In genomic region chr11:25941504-25941903, GRCm38 (mm10) we compare ENCODE assay signal across 22 mouse cellular contexts.
"Had no signal": no experiment of that assay in that cellular context is flagged by ENCODE, and none has a peak within 500 bp of the region (broad histone marks: within the 10 kb centered on the region; RNA-seq: fewer than 3 reads in every experiment).

No protein-coding gene starts in this region.

- H3K4me1 ChIP-seq: heart, embryonic 10.5 days; heart, embryonic 12.5 days; hindbrain, embryonic 10.5 days; intestine, embryonic 15.5 days; limb, embryonic 13.5 days; limb, embryonic 15.5 days; liver, embryonic 12.5 days had no signal

- H3K36me3 ChIP-seq: heart, embryonic 10.5 days; heart, embryonic 12.5 days; hindbrain, embryonic 10.5 days; hindbrain, embryonic 12.5 days; intestine, embryonic 15.5 days; limb, embryonic 13.5 days; limb, embryonic 15.5 days; liver, embryonic 12.5 days had no signal

- DNase-seq: gastrocnemius, postnatal 14 days; heart, adult 18-20 months; heart, postnatal 10 days; heart, postnatal 4 days; kidney, adult 18-20 months; kidney, adult 8-10 months; kidney, postnatal 10 days; kidney, postnatal 25 days; left cerebral cortex, postnatal 4 days; lung, adult 18-20 months had no signal

- ATAC-seq: inflammation-experienced regulatory T-cells, adult 6 months; intestine, embryonic 15.5 days; intestine, postnatal 0 days; liver, embryonic 12.5 days had no signal

- H3K9ac ChIP-seq: heart, embryonic 12.5 days; hindbrain, embryonic 12.5 days; hindbrain, embryonic 14.5 days; intestine, embryonic 15.5 days; limb, embryonic 13.5 days; limb, embryonic 15.5 days; liver, embryonic 12.5 days; liver, embryonic 14.5 days had no signal

- H3K9me3 ChIP-seq: heart, embryonic 10.5 days; heart, embryonic 12.5 days; hindbrain, embryonic 10.5 days; hindbrain, embryonic 12.5 days; intestine, embryonic 15.5 days; limb, embryonic 13.5 days; limb, embryonic 15.5 days; liver, embryonic 12.5 days had no signal

- H3K27ac ChIP-seq: heart, embryonic 10.5 days; hindbrain, embryonic 10.5 days; hindbrain, embryonic 12.5 days; hindbrain, embryonic 14.5 days; intestine, embryonic 15.5 days; limb, embryonic 13.5 days; limb, embryonic 15.5 days; liver, embryonic 12.5 days; liver, embryonic 14.5 days had no signal

- H3K4me2 ChIP-seq: heart, embryonic 12.5 days; hindbrain, embryonic 12.5 days; hindbrain, embryonic 14.5 days; intestine, embryonic 15.5 days; limb, embryonic 13.5 days; limb, embryonic 15.5 days; liver, embryonic 12.5 days had no signal

- H3K4me3 ChIP-seq: heart, embryonic 10.5 days; heart, embryonic 12.5 days; hindbrain, embryonic 10.5 days; hindbrain, embryonic 12.5 days; intestine, embryonic 15.5 days; limb, embryonic 13.5 days; limb, embryonic 15.5 days; liver, embryonic 12.5 days had no signal

- H3K27me3 ChIP-seq: heart, embryonic 12.5 days; hindbrain, embryonic 12.5 days; intestine, embryonic 15.5 days; limb, embryonic 13.5 days; limb, embryonic 15.5 days; liver, embryonic 12.5 days had no signal
